Mouse (Mus musculus) CH12.LX (cell line): Measurements from ENCODE around the gene Rhot1. TPM values are rescaled to one million over a fixed set of nuclear protein-coding genes. Genes with fewer than 3 reads are reported as not detected.
A peak's percentile ranks its signal among the peaks of the same experiment; 100 is the strongest.

ENCODE experiments used
- DNase-seq: peaks from one replicate; pipeline ENCODE4 v3.0.0-alpha.2; 2013; ENCODE audit errors: extremely low read depth
- H3K27ac ChIP-seq: 2 replicates; pipeline ENCODE4 v1.5.1; 2012; ENCODE audit warnings: low read depth, mild to moderate bottlenecking, control low read depth, moderate library complexity; ENCODE audit not compliant: insufficient read depth
- H3K27me3 ChIP-seq: replicated peaks from 2 replicates; pipeline ENCODE3; 2012; ENCODE audit warnings: inconsistent platforms
- H3K36me3 ChIP-seq, 2 experiments: replicated peaks in 1 of 2; 2 replicates each; pipeline versions ENCODE3 to v1.6.1; 2012; ENCODE audit warnings: inconsistent platforms in 1 of 2, low read length in 1 of 2, mild to moderate bottlenecking in 1 of 2, mixed read lengths in 1 of 2, moderate library complexity in 1 of 2; ENCODE audit not compliant: control insufficient read depth in 1 of 2, insufficient read depth in 1 of 2
- H3K4me1 ChIP-seq, 2 experiments: 2 replicates each; pipeline ENCODE4 v1.6.1; 2012; ENCODE audit warnings: inconsistent platforms in 1 of 2, moderate library complexity in 1 of 2; ENCODE audit not compliant: insufficient read depth in 2 of 2, control insufficient read depth in 1 of 2
- H3K4me2 ChIP-seq: 2 replicates; pipeline ENCODE4 v1.6.1; 2012; ENCODE audit warnings: low read depth, mild to moderate bottlenecking, control low read depth; ENCODE audit not compliant: poor library complexity, insufficient read depth, severe bottlenecking
- H3K4me3 ChIP-seq, 3 experiments: fragments of 150-350 bp in 1 of 3; sonication (generic) in 1 of 3; replicated peaks in 1 of 3; 2 replicates each; pipeline versions ENCODE3 to v1.5.1; 2011 to 2012; ENCODE audit warnings: low read depth in 2 of 3, low read length in 2 of 3, mild to moderate bottlenecking in 2 of 3, moderate library complexity in 2 of 3, control low read depth in 1 of 3, improper control_type of control experiment in 1 of 3, inconsistent platforms in 1 of 3, mixed read lengths in 1 of 3; ENCODE audit not compliant: poor library complexity in 1 of 3
- H3K79me2 ChIP-seq: replicated peaks from 2 replicates; pipeline ENCODE4 v1.6.1; 2012; ENCODE audit warnings: mild to moderate bottlenecking, moderate library complexity; ENCODE audit not compliant: control insufficient read depth, poor library complexity, insufficient read depth, severe bottlenecking; ENCODE audit errors: extremely low read depth
- H3K9ac ChIP-seq: 2 replicates; pipeline ENCODE4 v1.6.1; 2012; ENCODE audit warnings: low read depth, mild to moderate bottlenecking, control low read depth, moderate library complexity; ENCODE audit not compliant: insufficient read depth
- H3K9me3 ChIP-seq: replicated peaks from 2 replicates; pipeline ENCODE3; 2012; ENCODE audit warnings: low read length, inconsistent platforms, mixed read lengths
- CHD1 ChIP-seq: IDR thresholded peaks from 2 replicates; pipeline ENCODE4 v1.6.1; 2012; ENCODE audit warnings: low read depth, low read length, improper control_type of control experiment, inconsistent platforms
- CTCF ChIP-seq, 2 experiments: IDR thresholded peaks in 1 of 2; conservative IDR thresholded peaks in 1 of 2; 2 replicates each; pipeline ENCODE4 v1.5.1; 2011 to 2012; ENCODE audit warnings: low read depth in 2 of 2, low read length in 2 of 2, improper control_type of control experiment in 1 of 2, inconsistent platforms in 1 of 2, mild to moderate bottlenecking in 1 of 2, moderate library complexity in 1 of 2
- E2F4 ChIP-seq: IDR thresholded peaks from 2 replicates; pipeline ENCODE4 v1.6.1; 2011; ENCODE audit warnings: low read depth, low read length, improper control_type of control experiment; ENCODE audit not compliant: insufficient replicate concordance
- EP300 ChIP-seq: IDR thresholded peaks from 2 replicates; pipeline ENCODE4 v1.6.1; 2011; ENCODE audit warnings: low read length, improper control_type of control experiment
- ETS1 ChIP-seq: conservative IDR thresholded peaks from 2 replicates; pipeline ENCODE4 v1.6.1; 2012; ENCODE audit warnings: low read depth, mild to moderate bottlenecking, inconsistent platforms, low read length, improper control_type of control experiment, moderate library complexity
- GABPA ChIP-seq: IDR thresholded peaks from 2 replicates; pipeline ENCODE4 v1.6.1; 2012; ENCODE audit warnings: low read depth, low read length, improper control_type of control experiment, inconsistent platforms; ENCODE audit not compliant: insufficient replicate concordance
- IRF4 ChIP-seq: IDR thresholded peaks from 2 replicates; pipeline ENCODE4 v1.6.1; 2014; ENCODE audit warnings: low read depth, mild to moderate bottlenecking, inconsistent platforms, low read length, improper control_type of control experiment
- JUN ChIP-seq: IDR thresholded peaks from 2 replicates; pipeline ENCODE4 v1.6.1; 2011; ENCODE audit warnings: low read depth, mild to moderate bottlenecking, low read length, improper control_type of control experiment, moderate library complexity; ENCODE audit not compliant: insufficient read depth
- JUND ChIP-seq: conservative IDR thresholded peaks from 2 replicates; pipeline ENCODE4 v1.6.1; 2011; ENCODE audit warnings: low read depth, low read length, improper control_type of control experiment
- MXI1 ChIP-seq: IDR thresholded peaks from 2 replicates; pipeline ENCODE4 v1.6.1; 2011; ENCODE audit warnings: mild to moderate bottlenecking, low read depth, low read length, improper control_type of control experiment
- NRF1 ChIP-seq: IDR thresholded peaks from 2 replicates; pipeline ENCODE4 v1.6.1; 2014; ENCODE audit warnings: low read depth, mild to moderate bottlenecking, inconsistent platforms, low read length, improper control_type of control experiment, moderate library complexity
- POLR2A ChIP-seq: IDR thresholded peaks from 2 replicates; pipeline ENCODE4 v1.6.1; 2011; ENCODE audit warnings: low read depth, mild to moderate bottlenecking, improper control_type of control experiment, low read length
- SIN3A ChIP-seq: IDR thresholded peaks from 2 replicates; pipeline ENCODE4 v1.6.1; 2012; ENCODE audit warnings: low read length, improper control_type of control experiment, inconsistent platforms
- TBP ChIP-seq: conservative IDR thresholded peaks from 2 replicates; pipeline ENCODE4 v1.6.1; 2011; ENCODE audit warnings: low read depth, low read length, improper control_type of control experiment
- TCF12 ChIP-seq: IDR thresholded peaks from 2 replicates; pipeline ENCODE4 v1.6.1; 2014; ENCODE audit warnings: low read depth, mild to moderate bottlenecking, inconsistent platforms, low read length, improper control_type of control experiment
- USF1 ChIP-seq: IDR thresholded peaks from 2 replicates; pipeline ENCODE4 v1.6.1; 2014; ENCODE audit warnings: low read depth, mild to moderate bottlenecking, inconsistent platforms, low read length, improper control_type of control experiment
- USF2 ChIP-seq: conservative IDR thresholded peaks from 2 replicates; pipeline ENCODE4 v1.6.1; 2011; ENCODE audit warnings: low read depth, low read length, improper control_type of control experiment
- ZKSCAN1 ChIP-seq: IDR thresholded peaks from 2 replicates; pipeline ENCODE4 v1.6.1; 2012; ENCODE audit warnings: low read depth, inconsistent platforms, low read length, improper control_type of control experiment, borderline replicate concordance
- ZNF384 ChIP-seq: IDR thresholded peaks from 2 replicates; pipeline ENCODE4 v1.6.1; 2012; ENCODE audit warnings: low read depth, low read length, improper control_type of control experiment, inconsistent platforms
- dilution Hi-C: fragments of 300-500 bp; cut with MboI; formaldehyde crosslinking; loops from 2 replicates; pipeline ENCODE4 v1.14.3; 2020; ENCODE audit warnings: low sequenced_read_pairs; ENCODE audit not compliant: extremely low pct_unique_long_range_greater_than_20kb, extremely low pct_ligation_motif_present
- in situ Hi-C: fragments of 300-500 bp; cut with MboI; formaldehyde crosslinking; loops from 3 replicates; pipeline ENCODE4 v1.14.3; 2019; ENCODE audit warnings: low sequenced_read_pairs, low pct_ligation_motif_present, low pct_unique_long_range_greater_than_20kb, mixed read lengths
- polyA plus RNA-seq: library from polyadenylated mRNA; unstranded; fragments of >175 nt; gene quantifications from 2 replicates; pipeline ENCODE4 v1.2.1, GENCODE M21; 2012; ENCODE audit warnings: low read depth; ENCODE audit not compliant: insufficient read length
- total RNA-seq, 2 experiments: library from RNA; depleted of rRNA; stranded (reverse); fragments of 300-350 nt in 1 of 2; fragments of >200 nt in 1 of 2; gene quantifications; 2 replicates each; pipeline ENCODE4 v1.2.3; 2012 to 2014

Rhot1 gene
- total and polyA plus RNA-seq, 3 experiments: 33.1 to 73.3 (median 61.0) TPM

DNA sequence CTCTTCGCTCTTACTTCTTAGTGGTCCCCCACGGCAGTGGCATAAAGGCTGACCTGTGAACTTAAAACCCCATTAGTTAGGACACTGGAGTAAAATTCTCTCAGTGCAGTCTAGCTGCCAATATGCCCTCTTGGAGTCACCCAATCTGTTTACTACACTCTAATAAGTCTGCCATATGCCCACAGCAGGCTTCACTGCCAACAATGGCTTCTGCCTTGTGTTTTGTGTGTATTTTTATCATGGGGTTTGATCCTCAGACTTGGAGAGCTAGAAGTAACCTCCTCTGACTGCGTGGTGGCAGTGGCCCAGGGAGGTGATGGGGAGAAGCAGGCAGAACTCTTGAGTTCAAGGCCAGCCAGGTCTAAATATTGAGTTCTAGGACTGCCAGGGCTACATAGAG is 4.8 kb upstream of the Rhot1 start:
- peaks cover 0 to 5% of the 10 kb centered on the region in 2 experiments; a peak in 2 of 4 replicates for H3K4me1 ChIP-seq
- H3K9me3 ChIP-seq: no peaks in the 10 kb centered on the region
- no peaks in the 10 kb centered on the region for H3K79me2 ChIP-seq
- no peak for DNase-seq
- dilution Hi-C loops: no loop called here
- no peaks in the 10 kb centered on the region for H3K27me3 ChIP-seq
- no peak for TF ChIP-seq ETS1
- no peak for TF ChIP-seq E2F4
- TF ChIP-seq TCF12: no peak
- no peak overlapping the region for H3K27ac ChIP-seq
- no peak overlapping the region for H3K9ac ChIP-seq
- in situ Hi-C loops: no loop called here
- no peak overlapping the region for H3K4me3 ChIP-seq
- H3K4me2 ChIP-seq: no peak overlapping the region
- H3K36me3 ChIP-seq: peaks cover 3 to 7% of the 10 kb centered on the region in 2 experiments

DNA sequence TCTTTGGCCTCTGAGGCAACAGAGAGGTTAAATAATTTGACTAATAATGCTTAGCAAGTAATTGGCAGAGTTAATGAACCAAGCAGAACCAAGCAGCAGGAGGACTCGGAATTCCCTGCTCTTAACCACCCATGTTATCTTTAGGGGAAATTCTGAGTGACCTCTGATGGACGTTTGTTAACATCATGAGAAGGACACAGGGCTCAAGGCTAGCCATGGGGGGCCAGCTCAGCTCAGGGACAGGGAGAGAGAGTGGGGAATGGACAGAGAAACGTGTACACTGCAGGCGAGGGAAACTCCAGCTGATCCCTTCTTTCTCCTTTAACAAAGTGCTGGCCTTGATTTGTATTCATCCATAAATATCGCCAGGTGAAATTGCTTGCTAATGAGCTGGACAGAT is 3.9 kb upstream of the Rhot1 start:
- no peaks in the 10 kb centered on the region for H3K9me3 ChIP-seq
- H3K27ac ChIP-seq: no peak overlapping the region
- no peak overlapping the region for H3K4me3 ChIP-seq
- no peaks in the 10 kb centered on the region for H3K27me3 ChIP-seq
- dilution Hi-C loops: no loop called here
- H3K79me2 ChIP-seq: peaks cover 6% of the 10 kb centered on the region
- no peak for TF ChIP-seq IRF4
- TF ChIP-seq TBP: no peak
- TF ChIP-seq E2F4: no peak
- TF ChIP-seq POLR2A: no peak
- TF ChIP-seq CTCF (conservative IDR thresholded peaks at IDR 0.05 in 1 of 2, IDR thresholded peaks at IDR 0.05 in 1 of 2; ENCODE audit: low read depth in 2 of 2, low read length in 2 of 2): no peak
- no peak for TF ChIP-seq JUND
- TF ChIP-seq NRF1: no peak
- no peak for TF ChIP-seq USF1
- TF ChIP-seq JUN: no peak
- no peak for TF ChIP-seq MXI1
- TF ChIP-seq EP300: no peak
- no peak for TF ChIP-seq TCF12
- no peak for TF ChIP-seq ZKSCAN1
- TF ChIP-seq, all 38 proteins: peak for 0
- H3K4me1 ChIP-seq: peaks cover 0 to 6% of the 10 kb centered on the region in 2 experiments; a peak in 2 of 4 replicates
- no peak overlapping the region for H3K4me2 ChIP-seq
- no peaks in the 10 kb centered on the region for H3K36me3 ChIP-seq
- no peak overlapping the region for H3K9ac ChIP-seq
- no peak for DNase-seq
- in situ Hi-C loops: no loop called here

DNA sequence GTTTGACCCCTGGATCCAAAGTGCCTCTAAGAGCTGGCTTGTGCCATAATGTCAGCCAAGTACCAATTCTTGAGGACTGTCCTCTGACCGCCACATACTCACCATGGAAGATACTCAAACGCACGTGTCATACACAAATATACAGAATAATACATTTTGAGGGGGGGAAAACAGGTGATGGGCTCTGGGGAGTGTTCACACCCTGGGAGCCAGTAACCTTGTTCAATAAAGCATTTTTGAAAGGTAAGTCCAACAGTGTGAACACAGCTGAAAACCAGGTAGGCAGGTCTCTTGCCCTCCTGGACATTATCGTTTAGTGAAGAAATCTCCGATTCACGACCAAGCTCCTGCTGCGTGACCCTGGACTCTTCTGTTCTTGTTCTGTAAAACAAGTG is 357 bp upstream of the Rhot1 start:
- H3K79me2 ChIP-seq: peaks cover 22% of the 10 kb centered on the region
- dilution Hi-C loops: no loop called here
- H3K27me3 ChIP-seq: no peaks in the 10 kb centered on the region
- no peak for DNase-seq
- no peak overlapping the region for H3K4me2 ChIP-seq
- H3K36me3 ChIP-seq: peaks cover 5 to 18% of the 10 kb centered on the region in 2 experiments
- no peak for TF ChIP-seq USF1
- no peak for TF ChIP-seq ZKSCAN1
- no peak for TF ChIP-seq ZNF384
- no peak for TF ChIP-seq SIN3A
- TF ChIP-seq TCF12: no peak
- TF ChIP-seq IRF4: no peak
- no peak for TF ChIP-seq USF2
- no peak for TF ChIP-seq CHD1
- no peak for TF ChIP-seq GABPA
- in situ Hi-C loops: no loop called here
- no peaks in the 10 kb centered on the region for H3K9me3 ChIP-seq
- peaks cover 2 to 29% of the 10 kb centered on the region in 2 experiments; a peak in 3 of 4 replicates for H3K4me1 ChIP-seq
- H3K4me3 ChIP-seq: peak overlapping the region in 1 of 3 experiments; percentile 100
- H3K9ac ChIP-seq: no peak overlapping the region
- H3K27ac ChIP-seq: no peak overlapping the region
